Mouse (Mus musculus): ENCODE measurements around the gene Duoxa2.
"Not testable (repeated sequence)": the region's sequence is repeated elsewhere in the genome, so short reads cannot be mapped to it uniquely, and the experiment has no call there.

Duoxa2 gene

GRCm38 (mm10) chr2:122306184-122306583 is 7.5 kb downstream of the Duoxa2 start:
- in situ Hi-C loops (cut with MboI; ENCODE audit: low sequenced_read_pairs) = no loop called here

GRCm38 (mm10) chr2:122309647-122310046 is 10.9 kb downstream of the Duoxa2 start:
- in situ Hi-C loops (cut with MboI; ENCODE audit: low sequenced_read_pairs) = no loop called here

- in situ Hi-C loops (cut with MboI; ENCODE audit: low sequenced_read_pairs) = no loop called here
Observed at GRCm38 (mm10) chr2:122311561-122311960, 12.9 kb downstream of the Duoxa2 start.

DNA sequence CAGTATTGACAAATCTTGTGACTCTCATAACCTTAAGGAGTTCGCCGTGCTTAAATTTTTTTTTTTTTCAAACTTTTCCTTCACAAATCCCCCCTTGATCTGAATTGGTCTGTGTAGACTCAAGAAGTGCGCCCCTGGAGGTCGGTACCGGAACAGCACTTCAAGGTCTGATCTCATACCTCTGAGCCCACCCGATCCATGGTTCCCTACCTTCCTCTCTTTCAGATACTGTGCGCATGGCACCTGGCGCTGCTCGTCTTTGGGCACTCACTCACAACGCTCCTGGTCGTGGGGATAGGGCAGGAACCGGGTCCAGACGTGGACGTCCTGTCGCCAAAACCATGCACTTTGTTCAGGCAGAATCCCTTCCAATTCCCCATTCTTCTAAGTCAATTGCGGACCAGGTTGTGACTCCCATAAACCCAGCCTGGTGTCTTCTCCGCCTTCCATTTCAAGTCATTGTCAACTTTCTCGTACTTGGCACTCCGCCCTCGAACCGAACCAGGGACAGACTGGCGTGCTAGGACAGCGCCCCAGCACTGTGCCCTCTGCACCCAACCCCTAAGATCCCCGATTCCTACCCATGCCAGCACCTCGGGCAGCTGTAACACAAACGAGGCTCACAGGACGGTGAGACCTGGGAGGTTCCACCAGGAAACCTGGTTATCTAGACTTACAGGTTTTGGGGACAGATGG is 14.2 kb downstream of the Duoxa2 start:
- in situ Hi-C loops (cut with MboI; ENCODE audit: low sequenced_read_pairs) = no loop called here

GRCm38 (mm10) chr2:122313536-122313935 is 14.8 kb downstream of the Duoxa2 start, which contains the start of gene Duoxa1:
Gene Duoxa1 (minus strand): TSS chr2:122313730.
- in situ Hi-C loops (cut with MboI; ENCODE audit: low sequenced_read_pairs) = no loop called here

DNA sequence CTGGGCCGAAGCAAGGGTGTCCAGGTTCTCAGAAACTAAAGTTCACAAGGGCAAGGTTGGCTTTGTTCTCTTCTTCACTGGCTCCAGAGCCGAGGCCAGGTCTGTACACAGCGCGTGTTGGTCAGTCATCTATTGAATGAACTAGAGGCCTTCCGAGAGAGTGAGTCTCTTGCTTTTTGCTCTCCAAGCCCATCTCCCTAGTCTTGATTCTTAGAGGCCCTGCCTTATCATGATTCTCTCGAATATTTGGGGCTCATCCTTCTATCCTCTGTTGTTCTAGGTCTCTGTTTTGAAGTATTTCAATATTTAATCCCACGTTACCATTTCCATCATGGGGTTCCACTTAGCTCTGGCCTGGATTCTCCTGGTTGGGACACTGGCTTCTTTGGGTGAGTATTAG is 16.7 kb downstream of the Duoxa2 start, which contains the start of gene Duox1:
Gene Duox1 (plus strand): TSS at position 301 of the 400 bp plus-strand sequence.
- in situ Hi-C loops (cut with MboI; ENCODE audit: low sequenced_read_pairs) = no loop called here

- in situ Hi-C loops (cut with MboI; ENCODE audit: low sequenced_read_pairs) = no loop called here
Observed at GRCm38 (mm10) chr2:122317384-122317783, 18.7 kb downstream of the Duoxa2 start.

DNA sequence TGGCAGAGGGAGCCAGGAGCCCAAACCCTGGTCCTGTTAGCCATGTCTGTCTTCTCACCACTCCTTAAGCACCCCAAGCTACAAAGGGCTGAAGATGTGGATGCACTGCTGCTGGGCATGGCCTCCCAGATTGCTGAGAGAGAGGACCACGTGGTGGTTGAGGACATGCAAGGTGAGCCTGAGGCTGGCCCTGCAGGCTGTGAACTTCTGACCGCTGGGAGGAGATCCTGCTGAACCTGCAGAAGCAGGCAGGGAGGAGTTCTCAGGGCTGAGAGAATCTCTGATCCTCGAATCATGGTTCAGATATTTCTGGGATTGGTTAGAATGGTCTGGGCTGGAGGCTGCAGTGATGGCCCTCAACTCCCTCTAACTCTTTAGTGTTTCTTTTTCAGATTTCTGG is 25.3 kb downstream of the Duoxa2 start:
- in situ Hi-C loops (cut with MboI; ENCODE audit: low sequenced_read_pairs) = no loop called here

DNA sequence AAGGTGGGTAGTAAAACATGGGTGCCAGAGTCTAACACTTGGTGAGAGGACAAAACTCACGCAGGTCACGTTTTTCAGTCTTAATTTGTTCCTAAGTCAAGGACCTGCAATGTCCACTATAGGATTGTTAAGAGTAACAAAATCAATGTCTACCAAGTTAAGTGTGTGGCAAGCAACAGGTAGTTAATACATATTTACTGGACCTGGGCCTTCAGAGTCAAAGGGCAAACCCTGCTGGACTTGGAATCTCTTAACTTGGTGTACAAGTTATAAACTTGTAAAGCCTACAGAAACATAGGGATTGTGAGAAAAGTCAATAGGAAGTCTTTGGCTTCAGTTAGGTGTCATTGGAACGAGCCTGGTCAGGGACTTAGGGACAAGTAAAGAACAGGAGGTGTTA is 25.9 kb downstream of the Duoxa2 start:
- in situ Hi-C loops (cut with MboI; ENCODE audit: low sequenced_read_pairs) = no loop called here

- in situ Hi-C loops (cut with MboI; ENCODE audit: low sequenced_read_pairs) = no loop called here
Observed at GRCm38 (mm10) chr2:122325361-122325760, 26.7 kb downstream of the Duoxa2 start.

DNA sequence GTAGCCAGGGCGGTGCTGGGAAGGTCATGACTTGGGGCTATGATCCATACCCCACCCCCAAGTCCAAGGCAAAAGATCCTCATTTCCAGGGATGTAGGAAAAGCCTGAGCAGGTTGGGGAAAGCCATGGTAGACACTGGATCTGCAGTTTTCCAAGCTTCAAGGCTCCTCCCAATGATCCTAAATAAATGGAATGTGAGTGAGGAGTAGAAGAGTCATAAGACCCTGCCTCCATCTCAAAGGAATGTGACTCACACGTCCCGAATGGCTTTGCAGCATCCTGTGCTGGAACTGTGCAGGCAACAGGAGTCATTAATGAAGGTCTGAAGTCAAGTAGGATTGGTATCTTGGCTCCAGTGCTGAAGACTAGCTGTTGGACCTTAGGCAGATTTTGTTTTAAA is 29.3 kb downstream of the Duoxa2 start:
- in situ Hi-C loops (cut with MboI; ENCODE audit: low sequenced_read_pairs) = no loop called here

- in situ Hi-C loops (cut with MboI; ENCODE audit: low sequenced_read_pairs) = not testable (repeated sequence)
Observed at GRCm38 (mm10) chr2:122330317-122330716, 31.6 kb downstream of the Duoxa2 start.

DNA sequence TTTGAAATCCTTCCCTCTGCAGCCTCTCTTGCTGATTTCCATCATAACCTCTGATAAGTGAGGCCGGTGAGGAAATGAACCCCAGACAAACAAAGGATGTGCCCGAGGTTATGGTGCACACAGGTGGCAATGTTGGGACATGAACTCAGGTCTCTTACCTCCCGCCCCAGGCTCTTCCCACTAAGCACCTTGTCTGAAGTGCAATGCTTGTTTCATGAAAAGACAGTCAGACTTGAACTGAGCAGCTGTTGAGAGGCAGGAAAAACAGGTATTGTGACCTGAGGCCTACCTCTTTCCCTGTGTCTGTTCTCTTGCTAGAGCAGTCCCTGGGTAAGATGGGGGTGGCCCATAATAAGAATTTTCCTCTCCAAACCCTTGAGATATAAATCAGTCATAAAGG is 33.5 kb downstream of the Duoxa2 start:
- in situ Hi-C loops (cut with MboI; ENCODE audit: low sequenced_read_pairs) = no loop called here

DNA sequence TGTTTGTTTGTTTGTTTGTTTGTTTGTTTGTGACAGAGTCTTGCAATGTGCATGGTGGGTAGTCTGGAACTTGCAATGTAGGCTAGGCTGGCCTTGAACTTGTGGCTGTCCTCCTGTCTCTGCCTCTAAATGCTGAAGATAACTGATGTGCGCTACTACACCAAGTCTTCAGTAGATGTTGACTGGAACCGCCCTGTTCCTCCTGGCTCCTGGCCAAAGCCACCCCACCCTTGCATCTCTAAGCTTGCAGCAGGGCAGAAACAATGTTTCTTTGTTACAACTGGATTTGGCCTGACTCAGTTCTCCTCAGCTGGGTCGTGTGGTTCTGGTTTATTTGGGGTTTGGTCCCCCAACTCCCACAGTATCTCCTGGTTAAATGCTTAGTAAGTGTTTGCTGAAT is 35.5 kb downstream of the Duoxa2 start:
- in situ Hi-C loops (cut with MboI; ENCODE audit: low sequenced_read_pairs) = no loop called here

DNA sequence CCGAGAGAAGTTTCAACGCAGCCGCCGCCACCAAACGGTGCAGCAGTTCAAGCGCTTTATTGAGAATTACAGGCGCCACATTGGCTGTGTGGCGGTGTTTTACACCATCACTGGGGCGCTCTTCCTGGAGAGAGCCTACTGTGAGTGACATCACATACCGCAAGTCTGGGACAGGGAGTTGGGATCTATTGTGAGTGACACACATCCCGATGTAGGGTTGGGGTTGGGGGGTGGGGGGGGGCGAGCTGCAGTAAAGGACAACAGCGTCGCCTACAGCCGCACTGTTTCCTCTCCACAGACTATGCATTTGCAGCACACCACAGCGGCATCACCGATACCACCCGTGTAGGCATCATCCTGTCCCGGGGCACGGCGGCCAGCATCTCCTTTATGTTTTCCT is 38.6 kb downstream of the Duoxa2 start:
- in situ Hi-C loops (cut with MboI; ENCODE audit: low sequenced_read_pairs) = no loop called here

GRCm38 (mm10) chr2:122345106-122345893 is 46.6 kb downstream of the Duoxa2 start:
- in situ Hi-C loops (cut with MboI; ENCODE audit: low sequenced_read_pairs) = no loop called here

- in situ Hi-C loops (cut with MboI; ENCODE audit: low sequenced_read_pairs) = not testable (repeated sequence)
Observed at GRCm38 (mm10) chr2:122346164-122346563, 47.5 kb downstream of the Duoxa2 start.

- in situ Hi-C loops (cut with MboI; ENCODE audit: low sequenced_read_pairs) = no loop called here
Observed at GRCm38 (mm10) chr2:122347257-122347656, 48.6 kb downstream of the Duoxa2 start.

DNA sequence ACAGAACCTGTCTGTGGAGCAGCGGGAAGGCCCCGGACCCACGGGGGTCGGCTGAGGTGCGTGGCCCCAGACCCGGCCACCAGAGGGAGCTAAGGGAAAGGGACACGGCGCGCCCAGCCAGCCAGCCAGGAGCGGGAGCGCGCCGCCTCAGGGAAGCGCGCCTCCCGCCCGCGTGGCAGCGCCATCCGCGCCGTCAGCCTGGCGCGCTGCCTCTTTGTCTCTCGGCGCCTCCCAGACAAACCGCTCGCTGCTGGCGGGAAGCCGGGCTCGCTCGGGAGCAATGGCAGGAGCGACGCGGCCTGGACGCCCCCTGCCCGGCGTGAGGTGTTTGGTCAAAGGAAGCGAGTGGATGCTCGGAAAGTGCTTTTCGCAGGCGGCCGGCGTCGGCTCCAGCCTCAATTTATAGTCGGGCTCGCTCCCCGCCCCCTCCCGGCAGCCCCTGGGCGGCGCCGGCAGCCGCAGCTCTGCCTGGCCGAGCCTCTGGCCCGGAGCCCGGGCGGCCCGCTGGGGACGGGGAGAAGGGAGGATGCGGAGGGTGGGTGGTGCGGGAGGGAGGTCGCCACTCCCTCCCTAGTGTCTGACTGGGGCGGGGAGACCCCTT is 49.9 kb downstream of the Duoxa2 start:
- in situ Hi-C loops (cut with MboI; ENCODE audit: low sequenced_read_pairs) = no loop called here

GRCm38 (mm10) chr2:122349136-122349785 is 50.6 kb downstream of the Duoxa2 start:
- in situ Hi-C loops (cut with MboI; ENCODE audit: low sequenced_read_pairs) = no loop called here

Measured in CH12F3 (cell line).